Mouse (Mus musculus): ENCODE data around the gene Osbpl11.

DNA sequence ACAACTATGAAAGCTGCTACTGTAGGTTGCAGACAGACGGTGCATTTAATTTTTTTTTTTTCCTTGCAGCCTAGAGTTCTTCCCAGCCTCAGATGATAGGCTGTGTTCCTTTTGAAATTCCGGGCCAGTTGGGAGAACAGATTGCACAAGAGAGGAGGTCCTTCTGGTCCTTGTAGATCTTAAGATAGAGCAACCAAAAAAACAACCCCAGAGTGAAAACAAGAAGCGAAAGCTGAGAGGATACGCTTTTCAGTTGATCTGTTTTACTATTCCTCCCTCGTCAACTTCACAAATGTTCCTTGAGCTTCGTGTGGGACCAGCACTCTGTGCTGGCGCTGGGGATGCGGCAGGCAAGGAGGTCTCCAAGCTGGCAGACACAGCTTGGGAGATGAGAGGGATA is 33.3 kb upstream of the Osbpl11 start:
- TF ChIP-seq CTCF (IDR thresholded peaks at IDR 0.05; ENCODE audit: extremely low read depth, insufficient read depth, insufficient read length, insufficient replicate concordance) (no peak), POLR2A (IDR thresholded peaks at IDR 0.05; ENCODE audit: low read depth, low read length) (no peak)

All from spleen, adult 2 months (tissue).